Mouse (Mus musculus) layer of hippocampus, postnatal 10 days (tissue): ENCODE measurements around the gene Itpka. TPM values are rescaled to one million over a fixed set of nuclear protein-coding genes. Genes with fewer than 3 reads are reported as not detected.
A peak's percentile ranks its signal among the peaks of the same experiment; 100 is the strongest.

Experiments used
- DNase-seq, 2 experiments: peaks; one replicate each; pipeline ENCODE4 v3.0.0; 2021; ENCODE audit warnings: low spot score in 2 of 2
- total RNA-seq, 2 experiments: library from RNA; stranded (reverse); gene quantifications; 2 replicates each; pipeline ENCODE4 v1.2.3; 2021

The Itpka gene
- total RNA-seq, 2 experiments from 2014 or later = 115 to 124 TPM

- DNase-seq = no peak
Observed at GRCm38 (mm10) chr2:119749260-119749659, 7.1 kb downstream of the Itpka start.

- DNase-seq = no peak
Observed at GRCm38 (mm10) chr2:119757601-119758100, 15.5 kb downstream of the Itpka start.

GRCm38 (mm10) chr2:119758101-119758843, 16.1 kb downstream of the Itpka start:
- peak in 1 of 2 experiments; percentile 34 for DNase-seq

- DNase-seq = no peak
Observed at GRCm38 (mm10) chr2:119758844-119759835, 17.0 kb downstream of the Itpka start.

- no peak for DNase-seq
Observed at GRCm38 (mm10) chr2:119760251-119760650, 18.1 kb downstream of the Itpka start, which contains the start of gene Ltk. TSS of gene Ltk (minus strand) at chr2:119760431.

- no peak for DNase-seq
Observed at GRCm38 (mm10) chr2:119762276-119762675, 20.1 kb downstream of the Itpka start.

GRCm38 (mm10) chr2:119763924-119764323, 21.8 kb downstream of the Itpka start:
- DNase-seq = no peak

- DNase-seq = no peak
Observed at GRCm38 (mm10) chr2:119767246-119767645, 25.1 kb downstream of the Itpka start.

GRCm38 (mm10) chr2:119787206-119787883, 45.2 kb downstream of the Itpka start, which contains the start of gene Rpap1:
TSS of gene Rpap1 (minus strand) at chr2:119787537.
- peak; percentile 83 to 87 for DNase-seq

- no peak for DNase-seq
Observed at GRCm38 (mm10) chr2:119789996-119790395, 47.9 kb downstream of the Itpka start.

GRCm38 (mm10) chr2:119797279-119797783, 55.2 kb downstream of the Itpka start, which contains the start of gene Tyro3:
TSS of gene Tyro3 (plus strand) at chr2:119797733.
- DNase-seq = no peak

GRCm38 (mm10) chr2:119798246-119798927, 56.2 kb downstream of the Itpka start:
- DNase-seq = peak; percentile 57 to 74

GRCm38 (mm10) chr2:119799181-119799960, 57.2 kb downstream of the Itpka start:
- DNase-seq = peak; percentile 24 to 57

- DNase-seq = no peak
Observed at GRCm38 (mm10) chr2:119799961-119800550, 57.9 kb downstream of the Itpka start.

Other genes starting within 250 kb of the Itpka start
- 1 to 10 TPM in 1 of 2 experiments, under 1 TPM in 1; 0.76 to 2.1 TPM for gene Exd1, start 194.7 kb upstream of the Itpka start, total RNA-seq
- gene Chp1, start 194.6 kb upstream of the Itpka start, total RNA-seq = 100 to 1,000 TPM; 116 to 119 TPM
- 1 to 10 TPM; 3.5 to 3.7 TPM for gene Nusap1, start 124.0 kb upstream of the Itpka start, total RNA-seq
- gene Oip5, start 123.9 kb upstream of the Itpka start, total RNA-seq = 1 to 10 TPM; 3.6 to 4.8 TPM
- gene Ndufaf1, start 79.5 kb upstream of the Itpka start, total RNA-seq = 10 to 100 TPM; 27.0 to 27.8 TPM
- 10 to 100 TPM; 58.0 to 63.0 TPM for gene Rtf1, start 67.3 kb upstream of the Itpka start, total RNA-seq
- gene Ltk, start 18.1 kb downstream of the Itpka start, total RNA-seq = 1 to 10 TPM; 3.6 to 4.8 TPM
- gene Rpap1, start 45.2 kb downstream of the Itpka start, total RNA-seq = 10 to 100 TPM; 16.4 to 16.7 TPM
- gene Tyro3, start 55.4 kb downstream of the Itpka start, total RNA-seq = 10 to 100 TPM; 48.6 to 64.7 TPM
- 10 to 100 TPM; 64.3 to 66.3 TPM for gene Mga, start 154.9 kb downstream of the Itpka start, total RNA-seq
- 10 to 100 TPM; 62.7 to 69.3 TPM for gene Mapkbp1, start 230.4 kb downstream of the Itpka start, total RNA-seq